Mouse (Mus musculus) C2C12 (cell line): ENCODE results near the gene Nos1.

ENCODE experiments used
- CTCF ChIP-seq: IDR thresholded peaks from one replicate; pipeline ENCODE4 v1.5.1; 2011; ENCODE audit not compliant: control insufficient read depth, insufficient read depth, insufficient read length
- FOSL1 ChIP-seq: IDR thresholded peaks from one replicate; pipeline ENCODE4 v1.8.0; 2011; ENCODE audit warnings: mild to moderate bottlenecking, low read length; ENCODE audit not compliant: poor library complexity, insufficient read depth, severe bottlenecking
- MYOD1 ChIP-seq: IDR thresholded peaks from one replicate; pipeline ENCODE4 v1.6.1; 2011; ENCODE audit warnings: low read depth; ENCODE audit not compliant: control insufficient read depth, insufficient read length

DNA sequence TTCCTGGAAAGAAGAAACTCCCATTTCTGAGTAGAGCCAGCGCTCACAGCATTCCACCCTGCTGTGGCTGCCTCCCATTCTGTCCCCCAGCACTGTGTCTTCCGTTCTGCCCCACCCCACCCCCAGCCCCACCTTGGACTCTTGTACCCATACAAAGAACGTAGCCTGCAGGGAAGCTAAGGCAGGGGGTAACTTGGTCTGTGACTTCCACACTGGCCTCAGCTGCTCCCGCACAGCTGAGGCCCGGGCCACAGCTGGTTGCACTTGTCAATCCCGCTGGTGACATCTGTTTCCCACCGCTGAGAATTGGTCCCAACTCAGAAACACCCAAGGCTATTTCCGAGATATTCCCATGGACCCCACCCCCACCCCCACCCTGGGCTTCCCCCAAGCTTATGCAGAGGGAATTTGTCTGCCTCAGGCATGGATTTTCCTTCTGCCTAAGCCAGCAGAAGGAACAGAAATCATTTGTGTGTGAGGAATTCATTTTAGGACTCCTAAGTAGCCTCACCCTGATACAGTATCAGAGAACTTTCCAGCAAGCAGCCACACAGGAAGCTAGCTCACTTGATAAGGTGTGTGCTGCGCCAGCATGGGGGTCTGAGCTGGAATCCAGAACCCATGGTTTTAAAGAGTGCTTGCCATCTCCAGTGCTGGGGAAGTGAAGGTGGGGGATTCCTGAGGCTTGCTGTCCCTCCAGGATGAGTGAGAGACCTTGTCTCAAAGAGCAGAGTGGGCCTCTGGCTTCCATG, 117.4 kb downstream of the Nos1 start:
- TF ChIP-seq CTCF (no peak), FOSL1 (no peak), MYOD1 (peak; percentile 26)
